Mouse (Mus musculus): ENCODE measurements around the gene Usp28.

DNA sequence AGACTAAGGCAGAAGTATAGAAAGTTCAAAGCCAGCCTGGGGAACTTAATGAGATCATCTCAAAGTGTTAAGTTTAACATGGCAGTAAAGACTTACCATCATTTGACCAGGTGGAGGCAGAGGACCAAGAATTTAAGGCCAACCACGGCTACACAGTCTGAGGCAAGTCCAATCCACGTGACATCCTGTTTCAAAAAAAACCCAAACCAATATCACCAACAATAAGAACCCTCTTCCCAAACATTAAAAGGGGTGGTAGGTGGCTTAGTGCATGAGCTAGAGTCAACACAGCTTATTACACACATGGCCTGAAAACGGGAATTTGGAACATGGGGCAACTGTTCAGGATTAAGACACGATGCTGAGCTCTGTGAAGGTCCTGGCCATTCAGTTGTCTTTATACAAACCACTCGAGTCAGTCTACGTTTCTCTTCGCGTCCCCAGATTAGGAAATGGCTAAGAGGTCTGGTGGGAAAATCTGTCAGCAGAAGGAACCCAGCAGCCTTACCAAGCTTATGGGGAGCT, 793 bp upstream of the Usp28 start:
- TF ChIP-seq POLR2A (IDR thresholded peaks at IDR 0.05; ENCODE audit: low read depth, low read length): no peak
- TF ChIP-seq CTCF (conservative IDR thresholded peaks at IDR 0.05; ENCODE audit: insufficient read depth, insufficient read length, low read depth, low read length): no peak
